Mouse (Mus musculus) liver, embryonic 12.5 days (tissue): ENCODE results near the gene Pfkl. TPM values are rescaled to one million over a fixed set of nuclear protein-coding genes. Genes with fewer than 3 reads are reported as not detected.

Experiments
- ATAC-seq: fragments of 200-750 bp; cut with Nextera tagmentation; 2 replicates; pipeline ENCODE4 v1.8.0; 2017; ENCODE audit warnings: moderate number of reproducible peaks, mild to moderate bottlenecking, moderate library complexity
- H3K27ac ChIP-seq: fragments of 300-500 bp; sonication (generic); 2 replicates; pipeline ENCODE4 v1.5.1; 2016; ENCODE audit warnings: mild to moderate bottlenecking
- H3K27me3 ChIP-seq: fragments of 300-500 bp; sonication (generic); replicated peaks from 2 replicates; pipeline ENCODE4 v1.6.1; 2016; ENCODE audit warnings: mild to moderate bottlenecking, moderate library complexity
- H3K36me3 ChIP-seq: fragments of 300-500 bp; sonication (generic); 2 replicates; pipeline ENCODE4 v1.6.1; 2016; ENCODE audit warnings: mild to moderate bottlenecking, moderate library complexity
- H3K4me1 ChIP-seq: fragments of 300-500 bp; sonication (generic); 2 replicates; pipeline ENCODE4 v1.6.1; 2016
- H3K4me2 ChIP-seq: fragments of 300-500 bp; sonication (generic); 2 replicates; pipeline ENCODE4 v1.6.1; 2016; ENCODE audit warnings: mild to moderate bottlenecking, moderate library complexity
- H3K4me3 ChIP-seq: fragments of 300-500 bp; sonication (generic); 2 replicates; pipeline ENCODE4 v1.5.1; 2016; ENCODE audit warnings: mild to moderate bottlenecking, moderate library complexity
- H3K9ac ChIP-seq: fragments of 300-500 bp; sonication (generic); 2 replicates; pipeline ENCODE4 v1.6.1; 2016; ENCODE audit warnings: mild to moderate bottlenecking, moderate library complexity
- H3K9me3 ChIP-seq: fragments of 300-500 bp; sonication (generic); replicated peaks from 2 replicates; pipeline ENCODE4 v1.6.1; 2016; ENCODE audit warnings: mild to moderate bottlenecking, moderate library complexity
- WGBS: fragments of 180-500 bp; shearing (Covaris S2); methylation state at CpG from one replicate; pipeline ENCODE4 v1.1.7; 2016; ENCODE audit not compliant: insufficient replicate concordance; 5-methylcytosine and 5-hydroxymethylcytosine counted together
- polyA plus RNA-seq: library from polyadenylated mRNA; unstranded; fragments of >200 nt; fragmentation: Nextera tagmentation; extraction: Ambion mirVana; gene quantifications from 2 replicates; pipeline ENCODE4 v1.2.1, GENCODE M21; 2016

Gene Pfkl
- polyA plus RNA-seq, 1 experiment from 2014 or later: 157 TPM

DNA sequence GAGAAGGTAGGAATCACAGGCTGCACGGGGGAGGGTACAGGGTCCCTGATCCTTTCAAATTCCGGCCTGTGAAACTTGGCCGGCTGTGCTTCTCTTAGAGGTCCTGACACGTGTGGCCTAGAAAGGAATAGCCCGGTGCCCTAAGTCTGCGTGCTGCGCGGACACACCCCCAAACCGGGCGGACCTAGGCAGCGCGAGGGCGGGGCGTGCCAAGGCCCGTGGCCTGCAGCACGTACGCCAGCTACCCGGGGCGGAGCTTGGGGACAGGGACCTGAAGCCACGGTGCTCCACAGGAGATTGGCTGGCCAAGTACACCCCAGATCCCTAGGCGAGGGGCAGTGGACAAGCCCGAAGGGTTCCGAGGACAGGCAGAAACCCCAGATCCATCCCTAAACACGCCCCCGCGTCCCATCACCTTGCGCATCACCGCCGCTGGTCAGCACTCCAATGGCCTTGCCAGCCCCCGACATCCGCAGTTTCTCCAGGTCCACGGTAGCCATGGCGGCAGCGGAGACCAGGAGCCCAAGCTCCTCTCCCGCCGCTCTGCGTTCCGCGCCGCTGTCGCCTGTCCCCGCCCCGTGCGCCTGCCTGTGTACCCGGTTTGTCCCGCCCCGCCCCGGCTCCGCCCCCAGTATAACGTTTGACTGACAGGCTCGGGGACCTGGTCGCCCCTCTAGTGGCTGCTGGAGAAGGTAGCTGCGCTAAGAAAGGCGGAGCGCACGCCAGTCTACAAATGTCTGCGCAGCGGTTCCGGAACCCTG, 519 bp downstream of the Pfkl start:
- peak; percentile 89 for ATAC-seq
- Histone ChIP-seq H3K27me3 (no peaks in the 10 kb centered on the region), H3K9me3 (no peaks in the 10 kb centered on the region), H3K4me3 (peak overlapping the region; percentile 86), H3K4me2 (peak overlapping the region; percentile 98), H3K27ac (peak overlapping the region; percentile 99), H3K9ac (peak overlapping the region; percentile 95), H3K4me1 (peaks cover 54% of the 10 kb centered on the region), H3K36me3 (peaks cover 30% of the 10 kb centered on the region)
- WGBS: under 1% methylated on average over 59 of the region's 59 CpGs

GRCm38 (mm10) chr10:78008169-78008568, 1.7 kb downstream of the Pfkl start:
- Histone ChIP-seq H3K4me2 (peak overlapping the region; percentile 98), H3K27ac (peak overlapping the region; percentile 99), H3K9me3 (no peaks in the 10 kb centered on the region), H3K4me3 (peak overlapping the region; percentile 86), H3K36me3 (peaks cover 42% of the 10 kb centered on the region), H3K27me3 (no peaks in the 10 kb centered on the region), H3K4me1 (peaks cover 65% of the 10 kb centered on the region), H3K9ac (peak overlapping the region; percentile 95)
- ATAC-seq: peak; percentile 68
- WGBS: 18% methylated on average over 3 of the region's 3 CpGs

- peaks cover 69% of the 10 kb centered on the region for H3K4me1 ChIP-seq
- H3K9ac ChIP-seq: peak overlapping the region; percentile 95
- no peaks in the 10 kb centered on the region for H3K9me3 ChIP-seq
- no peaks in the 10 kb centered on the region for H3K27me3 ChIP-seq
- H3K4me2 ChIP-seq: peak overlapping the region; percentile 98
- no peak for ATAC-seq
- peaks cover 51% of the 10 kb centered on the region for H3K36me3 ChIP-seq
- H3K4me3 ChIP-seq: peak overlapping the region; percentile 86
- 10% methylated on average over 7 of the region's 7 CpGs for WGBS
- peak overlapping the region; percentile 99 for H3K27ac ChIP-seq
Measured at GRCm38 (mm10) chr10:78007203-78007602, 2.7 kb downstream of the Pfkl start.

- H3K27me3 ChIP-seq: no peaks in the 10 kb centered on the region
- peak overlapping the region; percentile 99 for H3K27ac ChIP-seq
- 86% methylated on average over 4 of the region's 4 CpGs for WGBS
- peak overlapping the region; percentile 95 for H3K9ac ChIP-seq
- H3K4me1 ChIP-seq: peaks cover 71% of the 10 kb centered on the region
- no peak for ATAC-seq
- H3K4me2 ChIP-seq: peak overlapping the region; percentile 98
- peaks cover 64% of the 10 kb centered on the region for H3K36me3 ChIP-seq
- peak overlapping the region; percentile 86 for H3K4me3 ChIP-seq
- no peaks in the 10 kb centered on the region for H3K9me3 ChIP-seq
Measured at GRCm38 (mm10) chr10:78005791-78006438, 4.0 kb downstream of the Pfkl start.

GRCm38 (mm10) chr10:78004479-78005100, 5.3 kb downstream of the Pfkl start:
- 45% methylated on average over 3 of the region's 3 CpGs for WGBS
- Histone ChIP-seq H3K4me3 (peak overlapping the region; percentile 86), H3K4me2 (peak overlapping the region; percentile 98), H3K4me1 (peaks cover 66% of the 10 kb centered on the region), H3K9ac (peak overlapping the region; percentile 95), H3K27me3 (no peaks in the 10 kb centered on the region), H3K27ac (peak overlapping the region; percentile 99), H3K9me3 (no peaks in the 10 kb centered on the region), H3K36me3 (peaks cover 78% of the 10 kb centered on the region)
- ATAC-seq: peak; percentile 72

DNA sequence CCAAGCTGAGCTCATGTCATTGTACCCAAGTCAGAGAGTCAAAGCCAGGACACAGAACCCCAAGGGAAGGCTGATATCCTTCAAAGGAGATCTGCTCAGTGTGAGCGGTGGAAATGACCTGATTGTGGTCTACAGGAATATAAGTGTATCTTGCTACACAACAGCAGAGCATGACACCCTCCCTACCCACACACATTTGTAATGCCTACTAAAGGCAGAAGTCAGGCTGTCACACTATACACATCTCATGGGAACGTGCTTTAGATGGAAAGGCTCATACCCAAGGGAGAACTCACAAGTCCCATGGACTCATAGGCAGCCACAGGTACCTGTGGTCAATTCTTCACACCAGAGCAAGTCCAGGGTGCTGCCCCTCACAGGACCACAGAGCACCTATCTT, 7.6 kb downstream of the Pfkl start:
- H3K36me3 ChIP-seq: peaks cover 98% of the 10 kb centered on the region
- no peak for ATAC-seq
- 0 out of 2 replicates have a peak overlapping the region, but pooled peaks have one; percentile 22 for H3K27ac ChIP-seq
- 83% methylated on average over 2 of the region's 2 CpGs for WGBS
- no peaks in the 10 kb centered on the region for H3K27me3 ChIP-seq
- no peaks in the 10 kb centered on the region for H3K9me3 ChIP-seq
- H3K9ac ChIP-seq: no peak overlapping the region
- no peak overlapping the region for H3K4me2 ChIP-seq
- H3K4me1 ChIP-seq: peaks cover 49% of the 10 kb centered on the region
- H3K4me3 ChIP-seq: no peak overlapping the region

GRCm38 (mm10) chr10:78001796-78002195, 8.1 kb downstream of the Pfkl start:
- Histone ChIP-seq H3K9ac (no peak overlapping the region), H3K36me3 (peaks cover 100% of the 10 kb centered on the region), H3K27me3 (no peaks in the 10 kb centered on the region), H3K4me1 (peaks cover 43% of the 10 kb centered on the region), H3K4me2 (no peak overlapping the region), H3K9me3 (no peaks in the 10 kb centered on the region), H3K27ac (0 out of 2 replicates have a peak overlapping the region, but pooled peaks have one; percentile 8), H3K4me3 (no peak overlapping the region)
- ATAC-seq: no peak
- WGBS: 90% methylated on average over 11 of the region's 11 CpGs

GRCm38 (mm10) chr10:78000200-78000599, 9.7 kb downstream of the Pfkl start:
- Histone ChIP-seq H3K4me2 (no peak overlapping the region), H3K9ac (no peak overlapping the region), H3K9me3 (no peaks in the 10 kb centered on the region), H3K4me1 (peaks cover 27% of the 10 kb centered on the region), H3K4me3 (no peak overlapping the region), H3K27ac (no peak overlapping the region), H3K27me3 (no peaks in the 10 kb centered on the region), H3K36me3 (peaks cover 100% of the 10 kb centered on the region)
- whole genome bisulfite sequencing: 87% methylated on average over 5 of the region's 5 CpGs
- ATAC-seq: no peak

GRCm38 (mm10) chr10:77995639-77996038, 14.2 kb downstream of the Pfkl start:
- H3K4me2 ChIP-seq: no peak overlapping the region
- ATAC-seq: no peak
- H3K9ac ChIP-seq: no peak overlapping the region
- H3K36me3 ChIP-seq: peaks cover 100% of the 10 kb centered on the region
- H3K4me1 ChIP-seq: no peaks in the 10 kb centered on the region
- H3K27ac ChIP-seq: no peak overlapping the region
- H3K27me3 ChIP-seq: no peaks in the 10 kb centered on the region
- no peak overlapping the region for H3K4me3 ChIP-seq
- WGBS: 82% methylated on average over 3 of the region's 3 CpGs
- no peaks in the 10 kb centered on the region for H3K9me3 ChIP-seq

DNA sequence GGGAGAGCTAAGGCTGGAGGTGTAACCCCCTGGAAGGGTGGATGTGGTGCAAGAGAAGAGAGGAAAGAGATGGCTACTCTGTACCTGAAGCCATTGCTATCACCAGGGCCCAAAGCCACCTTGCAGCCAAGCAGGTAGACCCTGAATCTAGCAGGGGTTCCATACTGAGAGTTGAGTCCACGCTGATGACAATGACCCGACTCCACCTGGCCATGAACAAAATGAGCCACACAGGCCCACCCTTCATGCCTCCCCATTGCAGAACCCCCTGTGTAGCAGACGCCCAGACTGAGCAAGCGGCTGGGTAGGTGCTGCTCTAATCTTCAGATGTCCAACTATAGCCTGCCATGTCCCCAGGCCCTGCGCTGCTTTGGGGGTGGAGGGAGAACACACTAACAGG, 24.1 kb downstream of the Pfkl start:
- H3K9ac ChIP-seq: no peak overlapping the region
- H3K4me3 ChIP-seq: no peak overlapping the region
- no peak overlapping the region for H3K4me2 ChIP-seq
- no peak for ATAC-seq
- H3K9me3 ChIP-seq: no peaks in the 10 kb centered on the region
- WGBS: 72% methylated on average over 5 of the region's 5 CpGs
- H3K4me1 ChIP-seq: no peaks in the 10 kb centered on the region
- H3K27ac ChIP-seq: no peak overlapping the region
- no peaks in the 10 kb centered on the region for H3K27me3 ChIP-seq
- peaks cover 44% of the 10 kb centered on the region for H3K36me3 ChIP-seq

DNA sequence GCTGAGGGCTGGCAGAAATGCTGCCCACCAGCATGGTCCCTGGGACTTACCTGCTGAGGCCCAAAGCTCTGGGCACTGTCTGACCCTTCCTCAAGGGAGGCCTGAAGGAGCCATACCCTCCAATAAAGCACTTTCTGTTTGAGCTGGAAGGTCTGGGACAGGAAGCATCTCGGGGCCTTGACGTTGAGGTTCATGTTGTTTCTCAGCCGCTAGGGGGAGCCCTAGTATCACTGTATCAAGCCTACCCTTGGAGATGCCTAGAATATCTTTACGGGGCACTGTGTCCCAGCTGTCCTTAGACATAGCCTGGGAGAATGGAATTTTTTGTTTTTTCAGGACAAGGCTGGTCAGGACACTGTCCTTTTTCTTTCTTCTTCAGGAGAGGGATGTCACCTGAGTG, 25.2 kb downstream of the Pfkl start:
- H3K4me3 ChIP-seq: no peak overlapping the region
- H3K4me1 ChIP-seq: peaks cover 5% of the 10 kb centered on the region; the same call in 1 of the 2 replicates
- H3K9ac ChIP-seq: no peak overlapping the region
- H3K27ac ChIP-seq: no peak overlapping the region
- no peaks in the 10 kb centered on the region for H3K9me3 ChIP-seq
- peak; percentile 60 for ATAC-seq
- H3K36me3 ChIP-seq: peaks cover 33% of the 10 kb centered on the region
- H3K27me3 ChIP-seq: no peaks in the 10 kb centered on the region
- 4% methylated on average over 4 of the region's 4 CpGs for WGBS
- no peak overlapping the region for H3K4me2 ChIP-seq
